Mouse (Mus musculus): ENCODE results near the gene Ric8b. TPM values are rescaled to one million over a fixed set of nuclear protein-coding genes. Genes with fewer than 3 reads are reported as not detected.

Ric8b gene
- polyA plus RNA-seq, 1 experiment from 2014 or later = 15.7 TPM

DNA sequence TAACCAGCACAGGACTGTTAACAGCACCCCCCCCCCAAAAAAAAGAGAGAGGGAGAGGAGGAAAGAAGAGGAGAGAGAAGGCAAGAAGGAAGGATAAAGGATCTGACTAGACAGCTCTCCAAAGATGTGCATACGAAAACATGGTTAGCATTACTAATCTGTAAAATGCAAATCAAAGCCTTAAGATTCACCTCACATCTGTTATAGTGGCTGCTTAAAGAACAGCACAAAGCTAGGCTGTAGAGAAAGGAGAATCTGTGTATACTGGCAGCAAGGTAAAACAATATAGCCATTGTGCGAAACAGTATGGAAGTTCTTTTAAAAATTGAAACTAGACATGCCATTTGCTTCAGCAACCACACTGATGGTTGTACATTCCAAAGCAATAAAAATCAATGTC is 49.1 kb downstream of the Ric8b start:
- Histone ChIP-seq H3K9me3 (replicated peaks; ENCODE audit: control insufficient read depth, low read length) (no peaks in the 10 kb centered on the region), H3K27me3 (ENCODE audit: control insufficient read depth, insufficient read depth, low read length) (no peaks in the 10 kb centered on the region), H3K4me2 (ENCODE audit: low read depth, low read length) (no peak overlapping the region), H3K9ac (ENCODE audit: low read length) (no peak overlapping the region), H3K4me3 (ENCODE audit: low read length) (no peak overlapping the region), H3K27ac (ENCODE audit: low read length) (no peak overlapping the region), H3K4me1 (ENCODE audit: control insufficient read depth, insufficient read depth, low read length) (peaks cover 33% of the 10 kb centered on the region), H3K36me3 (ENCODE audit: control insufficient read depth, insufficient read depth) (peaks cover 7% of the 10 kb centered on the region)
- WGBS = 85% methylated on average over 2 of the region's 2 CpGs
- ATAC-seq (replicated peaks; ENCODE audit: extremely low read depth, insufficient read depth, low FRiP score) = no peak

DNA sequence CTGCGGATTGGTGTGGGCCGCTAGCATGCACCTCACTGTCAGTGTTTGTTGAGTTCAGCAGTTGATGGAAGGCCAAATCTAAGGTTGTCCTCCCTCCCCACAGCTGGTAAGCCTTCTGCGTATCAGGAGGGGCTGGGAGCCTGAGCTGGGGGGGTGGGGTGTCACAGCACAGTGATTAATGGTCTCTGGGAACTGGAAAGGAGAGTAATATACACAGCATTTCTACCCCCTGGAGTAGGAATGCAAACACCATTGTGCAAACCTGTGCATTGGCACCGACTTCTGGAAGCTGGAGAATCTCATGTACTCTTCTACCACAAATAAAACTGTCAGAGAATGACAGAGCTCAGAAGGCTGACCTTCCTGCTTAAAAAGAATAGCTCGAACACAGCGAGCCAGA is 50.2 kb downstream of the Ric8b start:
- Histone ChIP-seq H3K9me3 (replicated peaks; ENCODE audit: control insufficient read depth, low read length) (no peaks in the 10 kb centered on the region), H3K27me3 (ENCODE audit: control insufficient read depth, insufficient read depth, low read length) (no peaks in the 10 kb centered on the region), H3K4me3 (ENCODE audit: low read length) (no peak overlapping the region), H3K9ac (ENCODE audit: low read length) (peak overlapping the region; percentile 26; the same call in 1 of the 2 replicates), H3K4me2 (ENCODE audit: low read depth, low read length) (peak overlapping the region; percentile 17), H3K4me1 (ENCODE audit: control insufficient read depth, insufficient read depth, low read length) (peaks cover 33% of the 10 kb centered on the region), H3K36me3 (ENCODE audit: control insufficient read depth, insufficient read depth) (peaks cover 12% of the 10 kb centered on the region), H3K27ac (ENCODE audit: low read length) (peak overlapping the region; percentile 86)
- WGBS = 26% methylated on average over 6 of the region's 6 CpGs
- ATAC-seq (replicated peaks; ENCODE audit: extremely low read depth, insufficient read depth, low FRiP score) = peak; percentile 73

DNA sequence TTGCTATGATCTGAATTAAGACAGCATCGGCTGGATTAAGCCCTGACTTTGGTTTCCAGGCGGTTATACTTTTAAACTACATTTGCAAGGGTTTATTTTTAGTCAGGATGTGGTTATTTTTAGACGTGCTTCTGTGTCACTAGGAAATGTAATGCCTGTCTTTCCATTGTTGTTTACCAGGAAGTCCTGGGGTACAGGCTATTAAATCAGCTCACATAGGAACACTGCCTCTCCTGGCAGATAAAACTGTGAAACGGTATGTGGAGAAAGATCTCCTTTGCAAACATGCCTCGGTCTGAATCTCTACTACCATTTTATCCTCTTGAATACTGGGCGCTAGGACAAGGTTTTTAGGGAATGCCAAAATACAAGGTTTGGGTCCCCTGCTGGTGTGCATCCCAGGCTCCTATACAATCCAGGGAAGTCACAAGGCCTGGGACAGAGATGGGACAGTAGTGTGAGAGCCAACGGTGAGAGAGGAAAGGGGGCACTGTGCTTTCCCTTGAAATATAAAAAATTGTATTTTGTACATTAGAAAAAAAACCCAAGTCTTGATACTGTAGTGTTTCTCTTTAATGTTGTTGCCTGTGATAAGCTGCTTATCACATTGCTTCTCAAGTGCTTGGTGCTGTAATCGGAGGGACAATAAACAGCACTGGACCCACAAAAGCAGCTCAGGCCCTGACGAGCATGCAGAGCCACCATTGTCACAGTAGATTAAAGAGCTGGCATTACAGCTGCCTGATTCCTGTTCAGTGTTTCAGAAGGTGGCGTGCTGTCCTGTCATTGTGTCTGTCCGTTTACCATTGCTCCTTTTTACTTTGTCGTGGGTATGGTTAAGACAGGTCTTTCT is 51.7 kb downstream of the Ric8b start:
- WGBS = 26% methylated on average over 12 of the region's 12 CpGs
- ATAC-seq (replicated peaks; ENCODE audit: extremely low read depth, insufficient read depth, low FRiP score) = peak; percentile 75
- H3K36me3 ChIP-seq (ENCODE audit: control insufficient read depth, insufficient read depth) = peaks cover 17% of the 10 kb centered on the region
- H3K9me3 ChIP-seq (replicated peaks; ENCODE audit: control insufficient read depth, low read length) = no peaks in the 10 kb centered on the region
- H3K27ac ChIP-seq (ENCODE audit: low read length) = peak overlapping the region; percentile 90
- H3K4me2 ChIP-seq (ENCODE audit: low read depth, low read length) = peak overlapping the region; percentile 36
- peaks cover 33% of the 10 kb centered on the region for H3K4me1 ChIP-seq (ENCODE audit: control insufficient read depth, insufficient read depth, low read length)
- H3K27me3 ChIP-seq (ENCODE audit: control insufficient read depth, insufficient read depth, low read length) = no peaks in the 10 kb centered on the region
- H3K4me3 ChIP-seq (ENCODE audit: low read length) = no peak overlapping the region; the same call in 1 of the 2 replicates
- peak overlapping the region; percentile 16 for H3K9ac ChIP-seq (ENCODE audit: low read length)

DNA sequence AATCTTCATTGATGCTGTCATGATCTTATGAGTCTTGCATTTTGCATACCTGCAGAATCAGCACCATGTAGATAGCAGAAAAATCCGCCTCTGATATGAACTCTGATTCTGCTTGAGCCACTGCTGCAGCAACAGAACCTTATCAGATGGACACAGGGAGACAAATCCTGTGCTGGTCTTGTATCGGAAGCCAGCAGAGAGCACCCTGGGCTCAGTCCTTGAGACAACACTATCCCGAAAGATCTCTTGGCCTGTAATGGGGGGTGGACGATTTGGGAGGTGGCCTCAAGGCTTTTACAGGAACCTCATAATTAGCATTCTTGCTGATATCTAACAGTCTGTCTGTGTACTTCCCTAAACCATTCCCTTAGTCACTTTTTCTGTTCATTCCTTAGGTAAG is 57.8 kb downstream of the Ric8b start:
- no peak overlapping the region for H3K9ac ChIP-seq (ENCODE audit: low read length)
- WGBS = 83% methylated on average over 4 of the region's 4 CpGs
- peaks cover 21% of the 10 kb centered on the region for H3K36me3 ChIP-seq (ENCODE audit: control insufficient read depth, insufficient read depth)
- no peaks in the 10 kb centered on the region for H3K27me3 ChIP-seq (ENCODE audit: control insufficient read depth, insufficient read depth, low read length)
- ATAC-seq (replicated peaks; ENCODE audit: extremely low read depth, insufficient read depth, low FRiP score) = no peak
- H3K27ac ChIP-seq (ENCODE audit: low read length) = no peak overlapping the region
- peaks cover 13% of the 10 kb centered on the region for H3K4me1 ChIP-seq (ENCODE audit: control insufficient read depth, insufficient read depth, low read length)
- no peaks in the 10 kb centered on the region for H3K9me3 ChIP-seq (replicated peaks; ENCODE audit: control insufficient read depth, low read length)
- no peak overlapping the region for H3K4me3 ChIP-seq (ENCODE audit: low read length)
- H3K4me2 ChIP-seq (ENCODE audit: low read depth, low read length) = no peak overlapping the region

DNA sequence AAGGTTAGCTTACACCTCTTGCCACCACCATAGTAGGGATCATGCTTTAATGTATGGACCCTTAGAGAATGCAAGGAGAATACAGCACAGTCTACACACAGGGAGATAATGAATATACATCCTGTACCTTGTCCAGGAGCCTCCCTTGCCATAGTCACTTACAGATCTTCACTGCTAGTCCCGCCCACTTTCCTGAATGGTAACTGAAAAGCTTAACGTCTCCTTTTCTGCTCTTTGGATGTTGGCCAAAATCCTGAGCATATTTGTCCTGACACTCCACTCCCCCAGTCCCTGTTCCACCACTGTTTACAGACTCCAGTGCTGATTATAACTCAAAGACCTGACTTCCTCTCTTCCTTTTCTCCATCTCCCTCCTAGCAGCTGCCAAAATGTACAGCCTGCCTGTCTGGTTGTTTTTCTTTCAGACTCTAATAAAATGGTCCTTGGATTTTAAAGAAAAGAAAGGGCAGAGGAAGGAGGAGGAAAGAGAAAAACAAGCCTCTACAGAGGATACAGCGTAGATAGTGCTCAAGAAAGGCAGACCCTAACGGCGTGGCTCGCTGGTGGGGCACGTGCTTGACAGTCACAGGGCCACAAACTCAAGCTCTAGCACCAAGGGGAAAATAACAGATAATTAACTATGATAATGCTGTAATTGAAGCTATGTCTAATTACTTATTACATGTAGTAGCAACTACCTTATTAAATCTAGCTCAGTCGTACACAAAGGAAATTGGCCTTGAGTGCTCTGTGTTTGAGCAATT is 59.4 kb downstream of the Ric8b start:
- H3K4me2 ChIP-seq (ENCODE audit: low read depth, low read length) = 0 out of 2 replicates have a peak overlapping the region, but pooled peaks have one; percentile 6
- ATAC-seq (replicated peaks; ENCODE audit: extremely low read depth, insufficient read depth, low FRiP score) = peak; percentile 76

DNA sequence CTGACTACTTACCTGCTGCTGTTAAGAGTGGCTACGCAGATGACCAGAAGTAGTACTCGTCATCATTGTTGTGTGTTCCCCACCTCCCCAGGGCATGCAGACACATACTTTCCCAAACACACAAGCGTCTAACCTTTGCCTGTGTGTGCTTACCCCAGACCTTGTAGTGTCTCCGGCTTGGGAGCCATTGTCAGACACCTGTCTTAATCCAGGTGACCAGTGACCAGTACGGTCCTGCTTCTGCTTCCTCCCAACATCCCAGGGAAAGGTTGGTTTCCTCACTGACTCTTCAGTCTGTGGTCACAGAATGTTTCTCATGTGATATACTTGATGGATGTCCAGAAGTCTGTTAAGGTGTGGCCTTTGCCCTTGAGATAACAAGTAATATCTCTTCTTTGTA is 62.9 kb downstream of the Ric8b start:
- ATAC-seq (replicated peaks; ENCODE audit: extremely low read depth, insufficient read depth, low FRiP score) = no peak
- Histone ChIP-seq H3K4me2 (ENCODE audit: low read depth, low read length) (no peak overlapping the region), H3K27me3 (ENCODE audit: control insufficient read depth, insufficient read depth, low read length) (no peaks in the 10 kb centered on the region), H3K36me3 (ENCODE audit: control insufficient read depth, insufficient read depth) (peaks cover 27% of the 10 kb centered on the region), H3K4me1 (ENCODE audit: control insufficient read depth, insufficient read depth, low read length) (peaks cover 13% of the 10 kb centered on the region), H3K4me3 (ENCODE audit: low read length) (no peak overlapping the region), H3K9me3 (replicated peaks; ENCODE audit: control insufficient read depth, low read length) (no peaks in the 10 kb centered on the region), H3K27ac (ENCODE audit: low read length) (no peak overlapping the region), H3K9ac (ENCODE audit: low read length) (no peak overlapping the region)
- WGBS = 93% methylated on average over 5 of the region's 5 CpGs

More for the DNA sequence above, 59.4 kb downstream of the Ric8b start:
- H3K36me3 ChIP-seq (ENCODE audit: control insufficient read depth, insufficient read depth) = peaks cover 19% of the 10 kb centered on the region
- H3K9ac ChIP-seq (ENCODE audit: low read length) = no peak overlapping the region
- WGBS = 51% methylated on average over 8 of the region's 8 CpGs
- H3K27me3 ChIP-seq (ENCODE audit: control insufficient read depth, insufficient read depth, low read length) = no peaks in the 10 kb centered on the region
- H3K9me3 ChIP-seq (replicated peaks; ENCODE audit: control insufficient read depth, low read length) = no peaks in the 10 kb centered on the region
- no peak overlapping the region for H3K4me3 ChIP-seq (ENCODE audit: low read length)
- peaks cover 13% of the 10 kb centered on the region for H3K4me1 ChIP-seq (ENCODE audit: control insufficient read depth, insufficient read depth, low read length)
- peak overlapping the region; percentile 71 for H3K27ac ChIP-seq (ENCODE audit: low read length)

DNA sequence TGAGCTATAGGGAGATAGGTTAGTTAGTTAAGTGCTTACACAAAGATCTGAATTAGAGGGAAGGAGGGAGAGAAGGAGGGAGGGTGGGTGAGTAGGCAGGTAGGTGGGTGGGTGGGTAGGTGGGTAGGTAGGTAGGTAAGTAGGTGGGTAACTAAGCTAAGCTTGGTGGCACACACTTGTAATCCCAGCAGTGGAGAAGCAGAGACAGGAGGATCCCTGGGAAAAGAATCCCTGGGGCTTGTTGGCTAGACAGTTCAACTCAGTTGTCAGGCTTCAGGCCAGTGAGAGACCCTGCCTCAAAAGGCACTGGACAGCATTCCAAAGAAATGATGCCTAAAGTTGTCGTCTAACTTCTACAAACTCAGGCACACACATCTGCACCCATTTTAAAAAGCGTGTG is 64.0 kb downstream of the Ric8b start:
- Histone ChIP-seq H3K9ac (ENCODE audit: low read length) (no peak overlapping the region), H3K36me3 (ENCODE audit: control insufficient read depth, insufficient read depth) (peaks cover 27% of the 10 kb centered on the region), H3K4me1 (ENCODE audit: control insufficient read depth, insufficient read depth, low read length) (peaks cover 9% of the 10 kb centered on the region), H3K27ac (ENCODE audit: low read length) (no peak overlapping the region), H3K27me3 (ENCODE audit: control insufficient read depth, insufficient read depth, low read length) (no peaks in the 10 kb centered on the region), H3K9me3 (replicated peaks; ENCODE audit: control insufficient read depth, low read length) (no peaks in the 10 kb centered on the region), H3K4me2 (ENCODE audit: low read depth, low read length) (no peak overlapping the region), H3K4me3 (ENCODE audit: low read length) (no peak overlapping the region)
- 93% methylated on average over 2 of the region's 2 CpGs for WGBS
- ATAC-seq (replicated peaks; ENCODE audit: extremely low read depth, insufficient read depth, low FRiP score) = no peak

DNA sequence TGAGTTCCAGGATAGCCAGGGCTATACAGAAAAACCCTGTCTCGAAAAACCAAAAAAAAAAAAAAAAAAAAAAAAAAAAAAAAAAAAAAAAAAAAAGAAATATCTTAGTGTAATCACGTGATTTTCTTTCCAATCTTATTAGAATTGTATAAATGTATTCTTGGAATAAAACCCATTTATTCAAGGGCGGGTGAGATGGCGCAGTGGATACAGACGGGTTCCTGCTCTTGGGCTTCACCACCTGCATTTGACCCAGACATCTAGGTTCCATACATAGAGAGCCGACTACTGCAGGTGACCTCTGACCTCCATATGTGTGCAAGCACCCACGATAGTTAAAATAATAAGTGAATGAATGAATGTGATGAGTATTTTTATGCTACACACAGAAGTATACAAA is 65.3 kb downstream of the Ric8b start:
- Histone ChIP-seq H3K4me3 (ENCODE audit: low read length) (no peak overlapping the region), H3K4me2 (ENCODE audit: low read depth, low read length) (no peak overlapping the region), H3K4me1 (ENCODE audit: control insufficient read depth, insufficient read depth, low read length) (no peaks in the 10 kb centered on the region), H3K9me3 (replicated peaks; ENCODE audit: control insufficient read depth, low read length) (no peaks in the 10 kb centered on the region), H3K27me3 (ENCODE audit: control insufficient read depth, insufficient read depth, low read length) (no peaks in the 10 kb centered on the region), H3K36me3 (ENCODE audit: control insufficient read depth, insufficient read depth) (peaks cover 32% of the 10 kb centered on the region), H3K9ac (ENCODE audit: low read length) (no peak overlapping the region), H3K27ac (ENCODE audit: low read length) (no peak overlapping the region)
- no peak for ATAC-seq (replicated peaks; ENCODE audit: extremely low read depth, insufficient read depth, low FRiP score)
- 80% methylated on average over 7 of the region's 7 CpGs for WGBS

DNA sequence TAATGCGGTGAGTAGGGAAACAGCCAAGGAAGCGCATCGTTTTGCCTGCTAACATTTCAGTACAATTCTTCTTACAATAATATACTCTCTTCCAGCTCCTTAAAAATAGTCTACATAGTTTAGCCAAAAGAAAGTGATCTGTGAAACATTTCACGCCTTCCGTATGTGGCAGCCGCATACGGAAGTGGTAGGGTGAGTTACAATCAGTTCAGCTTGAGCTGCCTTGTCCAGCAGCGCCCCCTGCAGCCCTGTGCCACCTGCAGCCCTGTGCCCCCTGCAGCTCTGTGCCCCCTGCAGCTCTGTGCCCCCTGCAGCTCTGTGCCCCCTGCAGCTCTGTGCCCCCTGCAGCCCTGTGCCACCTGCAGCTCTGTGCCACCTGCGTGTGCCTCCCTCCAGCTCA is 68.5 kb downstream of the Ric8b start:
- Histone ChIP-seq H3K4me3 (ENCODE audit: low read length) (no peak overlapping the region), H3K9ac (ENCODE audit: low read length) (no peak overlapping the region), H3K27ac (ENCODE audit: low read length) (no peak overlapping the region), H3K4me2 (ENCODE audit: low read depth, low read length) (no peak overlapping the region), H3K9me3 (replicated peaks; ENCODE audit: control insufficient read depth, low read length) (no peaks in the 10 kb centered on the region), H3K36me3 (ENCODE audit: control insufficient read depth, insufficient read depth) (peaks cover 25% of the 10 kb centered on the region), H3K27me3 (ENCODE audit: control insufficient read depth, insufficient read depth, low read length) (no peaks in the 10 kb centered on the region), H3K4me1 (ENCODE audit: control insufficient read depth, insufficient read depth, low read length) (no peaks in the 10 kb centered on the region)
- no peak for ATAC-seq (replicated peaks; ENCODE audit: extremely low read depth, insufficient read depth, low FRiP score)
- 76% methylated on average over 9 of the region's 9 CpGs for whole genome bisulfite sequencing

All from heart, embryonic 16.5 days (tissue).